Mouse (Mus musculus) heart, postnatal 0 days (tissue): ENCODE results near the gene Tmem229b.

ENCODE experiments used
- CTCF ChIP-seq: IDR thresholded peaks from 2 replicates; pipeline ENCODE4 v1.5.1; 2016; ENCODE audit warnings: antibody characterized with exemption, control low read depth, low read depth
- EP300 ChIP-seq: IDR thresholded peaks from 2 replicates; pipeline ENCODE4 v1.6.1; 2016; ENCODE audit warnings: antibody characterized with exemption, low read depth

GRCm38 (mm10) chr12:78936494-78936893 lies 70.9 kb downstream of the Tmem229b start:
- TF ChIP-seq CTCF (no peak), EP300 (no peak)
